Mouse (Mus musculus): ENCODE results near the gene Lbr.

Gene Lbr

GRCm38 (mm10) chr1:181771871-181772270 is 71.0 kb downstream of the Lbr start:
- DNase-seq (ENCODE audit: low read depth, low spot score), result no peak

- no peak for DNase-seq (ENCODE audit: low read depth, low spot score)
Observed at GRCm38 (mm10) chr1:181769392-181769791, 73.5 kb downstream of the Lbr start.

All from forelimb bud, embryonic 11.5 days (tissue).